Mouse (Mus musculus) CH12.LX (cell line): ENCODE results near the gene Map2k5.

ENCODE experiments used
- CHD2 ChIP-seq: IDR thresholded peaks from 2 replicates; pipeline ENCODE4 v1.6.1; 2011; ENCODE audit warnings: low read length, improper control_type of control experiment
- CTCF ChIP-seq, 2 experiments: IDR thresholded peaks in 1 of 2; conservative IDR thresholded peaks in 1 of 2; 2 replicates each; pipeline ENCODE4 v1.5.1; 2011 to 2012; ENCODE audit warnings: low read depth in 2 of 2, low read length in 2 of 2, improper control_type of control experiment in 1 of 2, inconsistent platforms in 1 of 2, mild to moderate bottlenecking in 1 of 2, moderate library complexity in 1 of 2
- MAFK ChIP-seq: IDR thresholded peaks from 2 replicates; pipeline ENCODE4 v1.6.1; 2011; ENCODE audit warnings: low read length, improper control_type of control experiment; ENCODE audit not compliant: insufficient replicate concordance
- MAX ChIP-seq: IDR thresholded peaks from 2 replicates; pipeline ENCODE4 v1.6.1; 2011; ENCODE audit warnings: low read length, improper control_type of control experiment
- MYC ChIP-seq: IDR thresholded peaks from 2 replicates; pipeline ENCODE4 v1.6.1; 2011; ENCODE audit warnings: low read depth, mild to moderate bottlenecking, improper control_type of control experiment, low read length
- POLR2A ChIP-seq: IDR thresholded peaks from 2 replicates; pipeline ENCODE4 v1.6.1; 2011; ENCODE audit warnings: low read depth, mild to moderate bottlenecking, improper control_type of control experiment, low read length
- SIN3A ChIP-seq: IDR thresholded peaks from 2 replicates; pipeline ENCODE4 v1.6.1; 2012; ENCODE audit warnings: low read length, improper control_type of control experiment, inconsistent platforms
- TBP ChIP-seq: conservative IDR thresholded peaks from 2 replicates; pipeline ENCODE4 v1.6.1; 2011; ENCODE audit warnings: low read depth, low read length, improper control_type of control experiment
- USF2 ChIP-seq: conservative IDR thresholded peaks from 2 replicates; pipeline ENCODE4 v1.6.1; 2011; ENCODE audit warnings: low read depth, low read length, improper control_type of control experiment

- TF ChIP-seq TBP (no peak), SIN3A (no peak), POLR2A (no peak), CHD2 (no peak), MYC (no peak), CTCF (conservative IDR thresholded peaks at IDR 0.05 in 1 of 2, IDR thresholded peaks at IDR 0.05 in 1 of 2; ENCODE audit: low read depth in 2 of 2, low read length in 2 of 2) (no peak), MAX (no peak), MAFK (no peak), USF2 (no peak)
Measured at GRCm38 (mm10) chr9:63230289-63230688, 147.4 kb downstream of the Map2k5 start.
